Mouse (Mus musculus) midbrain, embryonic 15.5 days (tissue): ENCODE measurements around the gene Atf3. TPM values are rescaled to one million over a fixed set of nuclear protein-coding genes. Genes with fewer than 3 reads are reported as not detected.

ENCODE experiments used
- ATAC-seq: fragments of 200-750 bp; cut with Nextera tagmentation; replicated peaks from 2 replicates; pipeline ENCODE4 v1.8.0; 2017; ENCODE audit warnings: moderate TSS enrichment
- H3K27ac ChIP-seq: fragments of 300-500 bp; sonication (generic); 2 replicates; pipeline ENCODE4 v1.5.1; 2015; ENCODE audit warnings: mild to moderate bottlenecking, inconsistent platforms
- H3K27me3 ChIP-seq: fragments of 300-500 bp; sonication (generic); replicated peaks from 2 replicates; pipeline ENCODE4 v1.6.1; 2015; ENCODE audit warnings: inconsistent platforms
- H3K36me3 ChIP-seq: fragments of 300-500 bp; sonication (generic); replicated peaks from 2 replicates; pipeline ENCODE4 v1.6.1; 2015; ENCODE audit warnings: inconsistent platforms
- H3K4me1 ChIP-seq: fragments of 300-500 bp; sonication (generic); 2 replicates; pipeline ENCODE4 v1.6.1; 2015; ENCODE audit warnings: inconsistent platforms
- H3K4me2 ChIP-seq: fragments of 300-500 bp; sonication (generic); 2 replicates; pipeline ENCODE4 v1.6.1; 2015; ENCODE audit warnings: inconsistent platforms, mild to moderate bottlenecking, moderate library complexity
- H3K4me3 ChIP-seq: fragments of 300-500 bp; sonication (generic); 2 replicates; pipeline ENCODE4 v1.5.1; 2015; ENCODE audit warnings: mild to moderate bottlenecking, inconsistent platforms
- H3K9ac ChIP-seq: fragments of 300-500 bp; sonication (generic); 2 replicates; pipeline ENCODE4 v1.6.1; 2015; ENCODE audit warnings: mild to moderate bottlenecking, inconsistent platforms
- H3K9me3 ChIP-seq: fragments of 300-500 bp; sonication (generic); 2 replicates; pipeline ENCODE4 v1.6.1; 2016; ENCODE audit warnings: inconsistent platforms
- WGBS: fragments of 180-500 bp; shearing (Covaris S2); methylation state at CpG from one replicate; pipeline ENCODE4 v1.1.7; 2015; ENCODE audit warnings: mixed read lengths; 5-methylcytosine and 5-hydroxymethylcytosine counted together
- polyA plus RNA-seq: library from polyadenylated mRNA; unstranded; fragments of >200 nt; fragmentation: Nextera tagmentation; extraction: Ambion mirVana; gene quantifications from 2 replicates; pipeline ENCODE4 v1.2.1, GENCODE M21; 2015

The Atf3 gene
- polyA plus RNA-seq, 1 experiment from 2014 or later = 1.6 TPM

DNA sequence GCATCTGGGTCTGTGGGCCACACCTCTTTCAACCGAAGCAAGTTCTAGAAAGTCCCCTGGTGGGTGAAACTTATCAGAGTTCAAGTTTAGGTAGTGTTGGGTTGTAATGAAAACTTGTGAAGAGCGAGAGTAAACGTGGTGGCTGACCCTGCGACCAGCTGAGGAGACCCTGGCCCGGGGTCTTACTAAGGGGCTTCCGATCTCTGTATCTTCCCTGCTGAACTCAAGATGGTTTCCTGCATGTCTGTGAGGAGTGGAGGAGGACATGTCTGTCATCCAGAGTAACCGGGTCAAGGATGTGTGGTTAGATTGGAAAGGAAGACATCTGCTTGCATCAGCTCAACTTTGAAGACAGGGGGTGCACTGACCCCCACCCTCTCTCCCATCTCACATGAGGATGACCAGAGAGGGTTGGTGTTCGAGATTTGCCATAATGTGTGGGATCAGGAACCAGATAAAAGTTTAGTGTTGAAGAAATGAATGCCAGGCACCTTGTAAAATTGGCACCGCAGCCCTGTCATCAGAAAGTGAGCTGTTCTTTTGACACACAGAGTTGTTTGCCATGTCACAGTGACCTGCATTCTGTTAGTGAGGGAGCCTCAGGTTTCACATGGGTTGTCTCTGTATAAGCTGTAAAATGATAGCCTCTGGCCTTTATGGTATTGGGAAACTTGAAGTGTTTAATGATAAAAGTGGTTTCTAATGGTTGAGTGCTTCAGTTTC is 7.3 kb upstream of the Atf3 start:
- Histone ChIP-seq H3K4me2 (peak overlapping the region; percentile 83), H3K9me3 (no peaks in the 10 kb centered on the region), H3K36me3 (no peaks in the 10 kb centered on the region), H3K4me1 (peaks cover 18% of the 10 kb centered on the region), H3K4me3 (peak overlapping the region; percentile 84), H3K27me3 (no peaks in the 10 kb centered on the region), H3K9ac (peak overlapping the region; percentile 81), H3K27ac (no peak overlapping the region)
- peak; percentile 47 for ATAC-seq
- 53% methylated on average over 9 of the region's 9 CpGs for WGBS

DNA sequence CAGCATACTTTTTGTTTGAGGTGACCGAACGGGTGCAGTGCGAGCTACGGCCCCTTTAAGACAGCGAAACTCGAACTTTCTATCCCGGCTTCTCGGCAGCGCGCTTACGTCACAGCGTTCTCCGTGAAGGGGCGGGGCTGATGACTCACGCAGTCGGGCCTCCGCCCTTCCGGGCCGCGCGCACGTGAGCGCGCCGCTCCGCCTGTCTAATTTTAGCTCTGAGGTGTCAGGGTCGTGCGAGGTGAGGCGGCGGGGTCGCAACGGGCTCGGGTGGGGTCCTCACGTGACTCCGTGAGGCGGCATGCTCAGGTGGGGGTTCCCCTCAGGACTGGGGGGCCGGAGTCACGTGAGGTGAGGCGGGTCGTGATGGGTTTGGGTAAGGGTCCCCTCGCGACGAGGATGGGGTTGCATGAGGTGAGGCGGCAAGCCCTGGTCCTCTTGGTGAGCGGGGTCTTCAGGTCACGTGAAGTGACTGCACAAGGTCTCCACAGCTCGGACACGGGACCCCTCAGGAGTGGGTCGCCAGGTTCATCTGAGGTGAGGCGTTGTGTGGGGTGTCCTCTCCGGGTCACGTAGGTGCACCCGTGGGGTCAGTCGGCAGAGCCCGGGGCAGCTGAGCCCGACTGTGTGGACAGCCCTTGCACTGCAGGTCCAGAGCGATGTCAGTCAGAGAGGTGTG is 6.6 kb upstream of the Atf3 start:
- Histone ChIP-seq H3K36me3 (no peaks in the 10 kb centered on the region), H3K27me3 (no peaks in the 10 kb centered on the region), H3K4me1 (peaks cover 18% of the 10 kb centered on the region), H3K27ac (peak overlapping the region; percentile 64), H3K4me3 (peak overlapping the region; percentile 84), H3K9ac (peak overlapping the region; percentile 81), H3K9me3 (no peaks in the 10 kb centered on the region), H3K4me2 (peak overlapping the region; percentile 83)
- 1% methylated on average over 57 of the region's 57 CpGs for WGBS
- peak; percentile 91 for ATAC-seq

DNA sequence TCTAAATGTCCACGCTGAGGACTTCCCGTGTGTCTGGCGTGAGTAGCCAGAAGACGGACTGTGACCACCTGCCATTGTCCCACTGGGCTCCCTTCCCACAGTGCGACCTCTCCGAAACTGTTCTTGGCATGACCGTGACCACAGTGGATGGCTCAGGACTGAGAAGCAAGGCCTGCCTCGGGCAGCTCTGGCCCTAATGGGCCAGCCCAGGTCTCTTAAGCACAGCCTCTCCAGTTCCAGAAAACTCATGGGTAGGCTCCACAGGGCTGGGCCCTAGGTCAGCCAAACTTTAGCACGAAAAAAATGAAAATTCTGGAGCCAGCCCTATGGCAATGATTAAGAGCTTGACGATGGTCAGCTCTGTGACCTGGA is 6.1 kb upstream of the Atf3 start:
- Histone ChIP-seq H3K4me1 (peaks cover 18% of the 10 kb centered on the region), H3K27me3 (no peaks in the 10 kb centered on the region), H3K4me2 (peak overlapping the region; percentile 83), H3K27ac (no peak overlapping the region), H3K4me3 (peak overlapping the region; percentile 84), H3K9ac (peak overlapping the region; percentile 81), H3K9me3 (no peaks in the 10 kb centered on the region), H3K36me3 (no peaks in the 10 kb centered on the region)
- peak; percentile 84 for ATAC-seq
- WGBS = 48% methylated on average over 10 of the region's 10 CpGs

DNA sequence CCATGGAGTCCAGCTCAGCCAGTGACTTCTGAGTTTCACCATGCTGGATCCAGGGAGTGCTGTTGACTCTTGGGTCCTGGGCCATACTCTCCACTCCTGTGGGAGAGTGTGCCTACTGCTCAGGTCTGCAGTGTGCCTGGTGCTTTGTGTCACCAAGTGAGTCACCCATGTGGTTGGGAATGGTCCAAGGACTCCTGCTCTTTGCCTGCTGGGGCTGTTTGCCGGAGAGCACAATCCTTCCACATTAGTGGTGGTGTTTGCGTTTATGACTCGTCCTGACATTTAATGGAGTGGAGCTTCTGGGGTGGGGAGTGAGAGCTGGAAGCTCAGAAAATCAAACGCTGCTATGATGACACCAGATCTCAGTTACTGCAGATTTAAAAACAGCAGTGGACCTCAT is 4.2 kb upstream of the Atf3 start:
- no peak overlapping the region for H3K4me2 ChIP-seq
- H3K9ac ChIP-seq = no peak overlapping the region
- WGBS = 86% methylated on average over 4 of the region's 4 CpGs
- no peak overlapping the region for H3K27ac ChIP-seq
- H3K4me3 ChIP-seq = no peak overlapping the region
- peaks cover 18% of the 10 kb centered on the region for H3K4me1 ChIP-seq
- ATAC-seq = no peak
- no peaks in the 10 kb centered on the region; the same call in 1 of the 2 replicates for H3K27me3 ChIP-seq
- H3K9me3 ChIP-seq = no peaks in the 10 kb centered on the region
- H3K36me3 ChIP-seq = no peaks in the 10 kb centered on the region

DNA sequence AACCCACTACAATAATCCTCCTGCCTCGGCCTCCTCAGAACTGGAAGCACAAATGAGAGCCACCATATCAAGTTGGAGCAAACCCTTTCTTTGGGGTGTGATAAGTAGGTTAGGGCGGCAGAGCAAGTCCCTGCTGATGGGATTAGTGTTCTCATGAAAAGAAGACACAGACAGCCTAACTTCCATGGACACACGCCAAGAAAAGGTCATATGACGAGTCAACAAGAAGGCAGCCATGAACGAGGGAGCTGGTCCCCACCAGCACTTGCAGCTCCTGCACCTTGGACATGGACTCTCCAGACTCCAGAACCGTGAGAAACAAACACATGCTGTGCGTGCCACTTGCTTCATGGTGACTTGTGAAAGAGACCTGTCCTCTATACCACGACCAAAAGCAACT is 2.7 kb upstream of the Atf3 start:
- H3K27me3 ChIP-seq = no peaks in the 10 kb centered on the region; the same call in 1 of the 2 replicates
- H3K4me3 ChIP-seq = no peak overlapping the region
- H3K9me3 ChIP-seq = no peaks in the 10 kb centered on the region
- no peaks in the 10 kb centered on the region for H3K36me3 ChIP-seq
- no peak for ATAC-seq
- H3K27ac ChIP-seq = no peak overlapping the region
- WGBS = 64% methylated on average over 8 of the region's 8 CpGs
- H3K4me1 ChIP-seq = peaks cover 19% of the 10 kb centered on the region
- no peak overlapping the region for H3K9ac ChIP-seq
- no peak overlapping the region for H3K4me2 ChIP-seq

DNA sequence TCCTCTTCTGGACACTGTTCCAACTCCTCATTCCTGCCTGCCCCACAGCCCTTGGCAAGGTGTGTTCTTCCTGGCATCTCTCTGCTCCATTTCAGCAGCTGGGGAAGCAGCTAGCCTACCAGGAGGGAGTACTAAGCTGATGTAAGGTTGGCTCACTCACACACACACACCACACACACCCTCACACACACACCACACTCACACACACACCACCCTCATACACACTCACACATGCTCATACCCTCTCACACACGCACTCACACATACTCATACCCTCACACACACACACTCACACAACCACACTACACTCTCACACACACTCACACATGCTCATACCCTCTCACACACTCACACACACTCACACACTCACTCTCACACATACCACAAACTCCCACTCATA is 1.9 kb upstream of the Atf3 start:
- WGBS = 88% methylated on average over 1 of the region's 1 CpGs
- no peak overlapping the region for H3K4me3 ChIP-seq
- no peaks in the 10 kb centered on the region for H3K9me3 ChIP-seq
- no peaks in the 10 kb centered on the region; the same call in 1 of the 2 replicates for H3K27me3 ChIP-seq
- no peak overlapping the region for H3K27ac ChIP-seq
- H3K4me2 ChIP-seq = no peak overlapping the region
- no peak overlapping the region for H3K9ac ChIP-seq
- no peaks in the 10 kb centered on the region for H3K36me3 ChIP-seq
- peaks cover 11% of the 10 kb centered on the region for H3K4me1 ChIP-seq
- ATAC-seq = no peak

DNA sequence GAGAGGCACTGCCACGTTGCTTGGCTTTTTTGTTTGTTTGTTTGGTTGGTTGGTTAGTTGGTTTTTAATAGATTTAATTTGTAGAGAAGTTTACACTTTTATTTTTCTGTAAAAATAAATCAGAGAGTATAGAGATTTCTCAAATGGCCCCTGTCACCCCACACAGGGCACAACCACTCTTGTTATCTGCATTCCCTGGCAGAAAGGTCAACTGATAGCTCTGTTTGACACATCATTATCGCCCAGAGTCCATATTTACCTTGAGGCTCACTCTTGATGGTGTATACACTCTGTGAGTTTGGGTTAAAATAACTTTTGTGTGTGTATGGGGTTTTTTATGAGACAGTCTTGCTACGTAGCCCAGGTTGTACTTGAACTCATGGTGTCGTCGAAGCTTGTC is 744 bp upstream of the Atf3 start:
- no peaks in the 10 kb centered on the region for H3K9me3 ChIP-seq
- H3K4me2 ChIP-seq = no peak overlapping the region
- ATAC-seq = no peak
- no peak overlapping the region for H3K27ac ChIP-seq
- H3K36me3 ChIP-seq = no peaks in the 10 kb centered on the region
- H3K4me1 ChIP-seq = peaks cover 5% of the 10 kb centered on the region; the same call in 1 of the 2 replicates
- H3K9ac ChIP-seq = no peak overlapping the region
- no peak overlapping the region for H3K4me3 ChIP-seq
- no peaks in the 10 kb centered on the region; the same call in 1 of the 2 replicates for H3K27me3 ChIP-seq
- WGBS = 83% methylated on average over 5 of the region's 5 CpGs

DNA sequence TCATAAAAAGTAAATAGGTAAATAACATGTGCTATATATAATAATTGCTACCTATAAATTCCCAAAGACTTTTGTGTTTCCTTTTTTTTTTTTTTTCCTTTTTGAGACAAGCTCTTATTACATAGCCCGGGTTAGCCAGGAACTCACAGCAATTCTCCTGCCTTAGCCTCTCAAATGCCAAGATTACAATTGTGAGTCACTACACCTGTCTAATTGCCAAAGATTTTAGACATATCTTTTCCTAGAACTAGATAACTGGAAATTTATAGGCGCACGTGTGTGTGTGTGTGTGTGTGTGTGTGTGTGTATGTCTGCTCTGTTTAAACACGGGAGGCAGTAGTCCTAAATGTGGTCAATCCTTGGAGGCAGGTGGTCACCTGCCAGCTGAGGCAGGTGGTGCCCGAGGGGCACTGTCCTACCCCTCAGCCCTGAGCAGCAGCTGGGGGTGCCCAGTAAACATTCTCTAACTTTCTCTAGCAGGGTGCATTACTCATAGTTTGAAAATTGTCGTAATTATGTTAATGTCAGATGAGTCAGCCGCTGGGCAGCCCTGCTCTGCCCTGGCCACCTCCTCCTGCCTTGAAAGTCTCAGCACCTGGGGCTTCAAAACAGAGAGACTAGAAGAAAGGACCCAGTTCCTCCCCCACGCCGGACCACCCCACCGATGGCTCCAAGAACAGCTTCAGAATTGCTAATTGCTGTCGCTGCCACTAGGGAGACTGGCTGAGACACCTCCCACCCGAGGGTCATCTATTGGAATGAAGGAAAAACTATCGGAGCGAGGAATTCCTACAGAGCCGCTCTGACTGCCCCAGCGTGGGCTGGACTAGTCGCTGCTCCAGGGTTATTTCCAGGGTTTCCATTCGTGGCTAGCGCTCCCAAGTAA is 1.8 kb downstream of the Atf3 start:
- Histone ChIP-seq H3K4me1 (0 out of 2 replicates have a peak, but pooled peaks cover 4% of the 10 kb centered on the region), H3K36me3 (no peaks in the 10 kb centered on the region), H3K27me3 (no peaks in the 10 kb centered on the region; the same call in 1 of the 2 replicates), H3K4me2 (no peak overlapping the region), H3K27ac (no peak overlapping the region), H3K9me3 (no peaks in the 10 kb centered on the region), H3K4me3 (no peak overlapping the region), H3K9ac (no peak overlapping the region)
- WGBS = 30% methylated on average over 19 of the region's 19 CpGs
- ATAC-seq = no peak

DNA sequence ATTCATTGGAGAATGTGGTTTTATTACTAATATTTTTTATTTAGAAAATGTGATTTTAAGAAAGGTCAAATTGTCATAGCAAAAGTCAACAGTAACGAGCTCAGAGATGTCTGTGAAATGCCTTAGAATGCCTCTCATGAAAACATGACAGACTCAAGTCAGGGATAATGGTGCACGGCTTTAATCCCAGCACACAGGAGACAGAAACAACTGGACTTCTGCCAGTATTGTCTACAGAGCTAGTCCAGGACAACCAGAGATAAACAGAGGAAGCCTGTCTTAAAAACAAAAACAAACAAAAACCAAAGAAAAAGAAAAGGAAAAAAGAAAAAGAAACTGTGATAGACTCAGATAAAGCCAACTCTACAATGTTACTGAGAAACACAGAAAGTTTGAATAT is 6.7 kb downstream of the Atf3 start:
- H3K9ac ChIP-seq = no peak overlapping the region
- H3K4me2 ChIP-seq = no peak overlapping the region
- no peaks in the 10 kb centered on the region for H3K36me3 ChIP-seq
- H3K4me1 ChIP-seq = 0 out of 2 replicates have a peak, but pooled peaks cover 1% of the 10 kb centered on the region
- no peak for ATAC-seq
- no peak overlapping the region for H3K4me3 ChIP-seq
- 40% methylated on average over 2 of the region's 2 CpGs for WGBS
- H3K27me3 ChIP-seq = no peaks in the 10 kb centered on the region
- H3K9me3 ChIP-seq = no peaks in the 10 kb centered on the region
- H3K27ac ChIP-seq = no peak overlapping the region

DNA sequence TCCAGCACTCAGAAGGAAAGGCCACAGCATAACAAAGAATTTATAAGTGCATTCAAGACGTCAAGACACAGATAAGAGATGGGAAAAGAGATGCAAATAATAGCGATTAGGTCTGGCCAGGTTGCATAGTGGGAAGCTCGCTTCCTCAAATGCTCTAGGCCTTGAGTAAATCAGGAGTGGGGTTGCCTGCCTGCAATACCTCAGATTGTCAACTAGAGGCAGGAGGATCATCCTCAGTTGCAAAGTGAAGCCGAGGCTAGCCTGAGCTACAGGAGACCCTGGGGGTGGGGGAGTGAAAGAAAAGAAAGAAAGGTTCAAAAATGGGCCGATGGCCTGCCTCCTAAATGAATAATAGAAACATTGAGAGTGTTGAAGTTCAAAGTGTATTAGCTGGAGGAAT is 12.0 kb downstream of the Atf3 start:
- H3K9ac ChIP-seq = no peak overlapping the region
- no peak overlapping the region for H3K27ac ChIP-seq
- no peak overlapping the region for H3K4me3 ChIP-seq
- no peak overlapping the region for H3K4me2 ChIP-seq
- no peaks in the 10 kb centered on the region for H3K27me3 ChIP-seq
- no peaks in the 10 kb centered on the region for H3K4me1 ChIP-seq
- 81% methylated on average over 5 of the region's 5 CpGs for WGBS
- H3K36me3 ChIP-seq = no peaks in the 10 kb centered on the region
- H3K9me3 ChIP-seq = no peaks in the 10 kb centered on the region
- no peak for ATAC-seq

DNA sequence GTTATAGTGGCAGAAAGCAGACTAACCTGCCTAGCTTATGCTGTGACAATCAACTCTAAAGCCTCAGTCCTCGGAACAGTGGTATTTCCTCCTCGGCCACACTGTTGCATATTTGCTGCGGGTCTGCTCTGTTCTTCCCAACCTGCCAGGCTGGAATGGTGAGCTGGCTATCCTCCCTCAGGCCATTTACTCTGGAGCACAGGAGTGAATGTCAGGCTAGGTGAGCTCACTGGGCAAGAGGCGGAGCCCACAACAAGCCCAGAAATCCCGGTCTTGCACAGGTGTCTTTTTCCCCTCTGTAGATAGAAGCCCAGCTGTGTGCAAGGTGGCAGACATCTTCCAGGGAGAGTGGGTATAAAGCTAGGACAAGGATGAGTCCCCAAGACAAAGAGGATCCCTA is 13.0 kb downstream of the Atf3 start:
- no peaks in the 10 kb centered on the region for H3K9me3 ChIP-seq
- no peak overlapping the region for H3K4me2 ChIP-seq
- ATAC-seq = no peak
- H3K27ac ChIP-seq = no peak overlapping the region
- no peak overlapping the region for H3K9ac ChIP-seq
- no peak overlapping the region for H3K4me3 ChIP-seq
- WGBS = 82% methylated on average over 5 of the region's 5 CpGs
- H3K4me1 ChIP-seq = no peaks in the 10 kb centered on the region
- H3K36me3 ChIP-seq = no peaks in the 10 kb centered on the region
- no peaks in the 10 kb centered on the region for H3K27me3 ChIP-seq

DNA sequence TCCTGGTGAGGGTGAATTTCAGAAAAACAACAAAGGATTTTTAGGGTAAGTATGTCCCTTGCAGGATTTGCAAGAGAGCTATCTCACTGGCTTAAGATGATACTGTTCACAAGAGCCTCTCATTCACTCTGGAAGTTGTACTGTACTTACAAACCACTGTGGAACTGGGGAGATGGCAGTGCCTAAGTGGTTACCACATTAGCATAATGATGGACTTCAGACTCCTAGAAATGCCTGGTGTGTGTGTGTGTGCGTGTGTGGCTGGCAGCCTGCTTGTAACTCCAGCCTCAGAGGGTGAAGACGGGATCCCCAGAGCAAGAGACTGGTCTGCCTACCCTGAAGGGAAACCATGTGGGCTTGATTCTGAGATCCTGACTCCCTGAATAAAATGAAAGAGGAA is 14.3 kb downstream of the Atf3 start:
- no peak overlapping the region for H3K27ac ChIP-seq
- no peak for ATAC-seq
- H3K4me3 ChIP-seq = no peak overlapping the region
- WGBS = 79% methylated on average over 2 of the region's 2 CpGs
- H3K4me2 ChIP-seq = no peak overlapping the region
- H3K9me3 ChIP-seq = no peaks in the 10 kb centered on the region
- no peaks in the 10 kb centered on the region for H3K36me3 ChIP-seq
- no peaks in the 10 kb centered on the region for H3K27me3 ChIP-seq
- no peak overlapping the region for H3K9ac ChIP-seq
- no peaks in the 10 kb centered on the region for H3K4me1 ChIP-seq
